Mouse (Mus musculus) testis, adult 2 months (tissue): ENCODE measurements around the gene Pex26. TPM values are rescaled to one million over a fixed set of nuclear protein-coding genes. Genes with fewer than 3 reads are reported as not detected.
A peak's percentile ranks its signal among the peaks of the same experiment; 100 is the strongest.

ENCODE experiments used
- H3K27ac ChIP-seq: fragments of 200-500 bp; 2 replicates; pipeline ENCODE4 v1.5.1; 2012; ENCODE audit warnings: low read depth, low read length; ENCODE audit not compliant: control insufficient read depth, insufficient read depth
- H3K27me3 ChIP-seq: fragments of 200-500 bp; 2 replicates; pipeline ENCODE4 v1.6.1; 2012; ENCODE audit warnings: mild to moderate bottlenecking, low read length, moderate library complexity; ENCODE audit not compliant: control insufficient read depth, insufficient read depth
- H3K36me3 ChIP-seq: fragments of 200-500 bp; 2 replicates; pipeline ENCODE4 v1.6.1; 2012; ENCODE audit warnings: mild to moderate bottlenecking, low read length; ENCODE audit not compliant: control insufficient read depth, insufficient read depth
- H3K4me1 ChIP-seq: fragments of 200-500 bp; 2 replicates; pipeline ENCODE4 v1.6.1; 2012; ENCODE audit warnings: low read length; ENCODE audit not compliant: control insufficient read depth, insufficient read depth
- H3K4me3 ChIP-seq: fragments of 200-500 bp; 2 replicates; pipeline ENCODE4 v1.5.1; 2012; ENCODE audit warnings: low read depth, mild to moderate bottlenecking, low read length, moderate library complexity, mixed read lengths; ENCODE audit not compliant: control insufficient read depth
- CTCF ChIP-seq: fragments of 200-500 bp; IDR thresholded peaks from 2 replicates; pipeline ENCODE4 v1.5.1; 2012; ENCODE audit warnings: low read depth, mild to moderate bottlenecking, inconsistent platforms, low read length, moderate library complexity; ENCODE audit not compliant: control insufficient read depth, insufficient read depth, insufficient replicate concordance
- POLR2A ChIP-seq: fragments of 200-500 bp; IDR thresholded peaks from 2 replicates; pipeline ENCODE4 v1.6.1; 2012; ENCODE audit warnings: low read depth, mild to moderate bottlenecking, inconsistent platforms, low read length, moderate library complexity; ENCODE audit not compliant: control insufficient read depth
- polyA plus RNA-seq: library from polyadenylated mRNA; depleted of rRNA; stranded (reverse); fragments of >200 nt; gene quantifications from 2 replicates; pipeline ENCODE4 v1.2.3, GENCODE M21; 2012; rRNA removed

Pex26 gene
- polyA plus RNA-seq, 1 experiment, result 8.7 TPM

GRCm38 (mm10) chr6:121243161-121243560 lies 59.7 kb downstream of the Pex26 start:
- peaks cover 3% of the 10 kb centered on the region for H3K4me1 ChIP-seq
- no peaks in the 10 kb centered on the region for H3K36me3 ChIP-seq
- no peak overlapping the region for H3K27ac ChIP-seq

DNA sequence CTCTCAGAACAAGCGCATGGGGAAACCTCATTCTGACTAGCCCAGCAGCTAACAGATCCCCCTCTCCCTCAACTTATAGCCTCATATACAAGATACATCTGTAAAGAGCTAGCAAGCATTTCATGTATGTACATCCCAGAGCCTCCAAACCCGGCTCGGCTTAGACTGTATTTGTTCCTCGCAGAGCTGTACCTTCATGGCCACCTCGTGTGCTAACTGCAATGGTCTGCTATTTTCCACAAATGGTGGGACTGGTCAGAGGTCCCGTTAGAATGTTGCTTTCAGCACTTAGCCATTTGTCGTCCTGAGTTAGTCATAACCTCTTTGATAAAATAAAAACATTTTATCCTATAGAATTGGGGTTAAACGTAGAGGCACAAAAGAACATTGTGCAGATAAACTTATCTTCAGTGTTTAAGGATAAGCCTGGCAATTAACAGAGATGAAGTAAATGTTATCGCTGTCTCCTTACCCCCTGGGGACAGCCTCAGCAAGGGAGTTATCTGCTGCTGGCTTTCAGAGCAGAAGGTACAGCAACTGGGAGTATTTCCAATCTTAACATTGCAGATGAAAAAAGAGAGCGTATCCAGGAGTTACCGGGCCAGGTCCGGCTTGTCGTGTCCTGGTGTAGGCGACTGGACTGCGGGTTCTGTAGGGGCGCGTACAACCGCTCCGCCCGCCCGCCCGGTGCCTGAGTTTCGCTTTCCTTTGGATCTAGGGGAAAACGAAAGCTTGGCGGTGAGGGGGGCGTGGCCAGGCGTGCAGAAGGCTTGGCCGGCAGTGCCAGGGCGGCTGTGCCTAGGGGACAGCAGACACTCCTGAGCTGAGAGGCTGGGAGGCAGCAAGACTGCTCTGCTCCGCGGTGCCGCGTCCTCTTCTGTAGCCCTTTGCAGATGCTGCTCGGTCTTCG lies 61.9 kb downstream of the Pex26 start, which contains the start of gene Usp18:
TSS of gene Usp18 (plus strand) at position 780 of the 910 bp plus-strand sequence.
- Histone ChIP-seq H3K36me3 (no peaks in the 10 kb centered on the region), H3K27me3 (no peaks in the 10 kb centered on the region), H3K27ac (no peak within 1 kb of the TSS), H3K4me1 (peaks cover 3% of the 10 kb centered on the region), H3K4me3 (peak within 1 kb of the TSS; percentile 70)
- TF ChIP-seq CTCF (no peak), POLR2A (peak; percentile 78)

More at GRCm38 (mm10) chr6:121243161-121243560, 59.7 kb downstream of the Pex26 start:
- H3K4me3 ChIP-seq, result no peak overlapping the region
- H3K27me3 ChIP-seq, result no peaks in the 10 kb centered on the region
- TF ChIP-seq CTCF, result no peak
- TF ChIP-seq POLR2A, result no peak

- Histone ChIP-seq H3K27me3 (no peaks in the 10 kb centered on the region), H3K4me3 (peak overlapping the region; percentile 70), H3K36me3 (no peaks in the 10 kb centered on the region), H3K4me1 (peaks cover 3% of the 10 kb centered on the region), H3K27ac (no peak overlapping the region)
- TF ChIP-seq POLR2A, result no peak
- no peak for TF ChIP-seq CTCF
Measured at GRCm38 (mm10) chr6:121246037-121246361, 62.5 kb downstream of the Pex26 start.

Other genes with a start within 250 kb of the Pex26 start
- 199 and 216 TPM in 2 replicates for gene Mical3, start 52.7 kb upstream of the Pex26 start, polyA plus RNA-seq
- gene Tuba8, start 27.0 kb downstream of the Pex26 start, polyA plus RNA-seq, result 127 and 160 TPM in 2 replicates
- gene Usp18, start 62.2 kb downstream of the Pex26 start, polyA plus RNA-seq, result 0.49 and 0.69 TPM in 2 replicates
- gene Slc6a13, start 116.6 kb downstream of the Pex26 start, polyA plus RNA-seq, result 0.86 and 0.96 TPM in 2 replicates
- gene Slc6a12, start 159.4 kb downstream of the Pex26 start, polyA plus RNA-seq, result 0.81 and 1.7 TPM in 2 replicates